Mouse (Mus musculus): ENCODE measurements around the gene Gm20388. TPM values are rescaled to one million over a fixed set of nuclear protein-coding genes. Genes with fewer than 3 reads are reported as not detected.

Gene Gm20388
- polyA plus RNA-seq, 1 experiment from 2014 or later = not detected

GRCm38 (mm10) chr8:122103241-122103640 is 2192.6 kb downstream of the Gm20388 start:
- no peaks in the 10 kb centered on the region for H3K36me3 ChIP-seq (replicated peaks; ENCODE audit: control insufficient read depth, insufficient read depth)
- WGBS = 67% methylated on average over 9 of the region's 9 CpGs
- H3K9me3 ChIP-seq (ENCODE audit: control insufficient read depth, low read length) = no peaks in the 10 kb centered on the region
- H3K4me1 ChIP-seq (replicated peaks; ENCODE audit: control insufficient read depth, insufficient read depth, low read length) = peaks cover 14% of the 10 kb centered on the region
- H3K4me2 ChIP-seq (replicated peaks) = no peak overlapping the region
- no peak overlapping the region for H3K9ac ChIP-seq
- DNase-seq (ENCODE audit: low spot score) (no peak), ATAC-seq (ENCODE audit: low FRiP score) (no peak)
- no peak overlapping the region for H3K4me3 ChIP-seq (replicated peaks; ENCODE audit: low read length)
- H3K27me3 ChIP-seq (ENCODE audit: control insufficient read depth, insufficient read depth, low read length) = no peaks in the 10 kb centered on the region
- no peak overlapping the region for H3K27ac ChIP-seq

DNA sequence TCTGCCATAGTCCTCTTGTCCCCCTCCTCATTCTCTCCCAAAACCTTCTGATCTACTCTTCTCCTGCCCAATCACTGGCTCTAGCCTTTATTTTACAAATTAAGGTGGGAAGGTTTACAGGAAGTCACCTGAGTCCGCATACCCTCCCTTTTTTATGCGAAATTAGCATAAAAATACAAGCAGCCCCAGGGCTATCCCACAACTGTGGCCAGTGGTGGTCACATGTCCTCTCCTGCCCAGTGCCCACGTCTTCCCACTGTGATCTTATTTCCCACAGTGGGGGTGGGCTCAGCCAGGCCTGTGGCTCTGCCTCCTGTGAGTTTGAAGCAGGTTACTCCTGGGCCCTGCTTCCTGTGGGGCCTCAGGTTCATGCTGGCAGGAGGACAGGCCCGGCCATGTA is 2194.0 kb downstream of the Gm20388 start:
- ATAC-seq (ENCODE audit: low FRiP score) (no peak), DNase-seq (ENCODE audit: low spot score) (no peak)
- H3K4me2 ChIP-seq (replicated peaks) = no peak overlapping the region
- no peaks in the 10 kb centered on the region for H3K9me3 ChIP-seq (ENCODE audit: control insufficient read depth, low read length)
- no peaks in the 10 kb centered on the region for H3K27me3 ChIP-seq (ENCODE audit: control insufficient read depth, insufficient read depth, low read length)
- H3K27ac ChIP-seq = no peak overlapping the region
- WGBS = 61% methylated on average over 4 of the region's 4 CpGs
- peaks cover 14% of the 10 kb centered on the region for H3K4me1 ChIP-seq (replicated peaks; ENCODE audit: control insufficient read depth, insufficient read depth, low read length)
- H3K36me3 ChIP-seq (replicated peaks; ENCODE audit: control insufficient read depth, insufficient read depth) = no peaks in the 10 kb centered on the region
- H3K9ac ChIP-seq = no peak overlapping the region
- H3K4me3 ChIP-seq (replicated peaks; ENCODE audit: low read length) = no peak overlapping the region

- H3K4me3 ChIP-seq (replicated peaks; ENCODE audit: low read length) = no peak overlapping the region
- DNase-seq (ENCODE audit: low spot score) = peak; percentile 81
- no peaks in the 10 kb centered on the region for H3K9me3 ChIP-seq (ENCODE audit: control insufficient read depth, low read length)
- no peaks in the 10 kb centered on the region for H3K36me3 ChIP-seq (replicated peaks; ENCODE audit: control insufficient read depth, insufficient read depth)
- H3K27me3 ChIP-seq (ENCODE audit: control insufficient read depth, insufficient read depth, low read length) = no peaks in the 10 kb centered on the region
- H3K9ac ChIP-seq = no peak overlapping the region
- H3K4me1 ChIP-seq (replicated peaks; ENCODE audit: control insufficient read depth, insufficient read depth, low read length) = peaks cover 21% of the 10 kb centered on the region
- no peak overlapping the region for H3K4me2 ChIP-seq (replicated peaks)
- peak; percentile 59; the same call in 1 of the 2 replicates for ATAC-seq (ENCODE audit: low FRiP score)
- 19% methylated on average over 9 of the region's 9 CpGs for WGBS
- peak overlapping the region; percentile 56; the same call in 1 of the 2 replicates for H3K27ac ChIP-seq
Measured at GRCm38 (mm10) chr8:122106270-122106669, 2195.6 kb downstream of the Gm20388 start.

- Histone ChIP-seq H3K27ac (no peak overlapping the region), H3K9me3 (ENCODE audit: control insufficient read depth, low read length) (no peaks in the 10 kb centered on the region), H3K27me3 (ENCODE audit: control insufficient read depth, insufficient read depth, low read length) (no peaks in the 10 kb centered on the region), H3K4me2 (replicated peaks) (no peak overlapping the region), H3K4me3 (replicated peaks; ENCODE audit: low read length) (no peak overlapping the region), H3K4me1 (replicated peaks; ENCODE audit: control insufficient read depth, insufficient read depth, low read length) (peaks cover 14% of the 10 kb centered on the region; the same call in 1 of the 2 replicates), H3K36me3 (replicated peaks; ENCODE audit: control insufficient read depth, insufficient read depth) (no peaks in the 10 kb centered on the region), H3K9ac (no peak overlapping the region)
- no peak; the same call in 1 of the 2 replicates for ATAC-seq (ENCODE audit: low FRiP score)
- DNase-seq (ENCODE audit: low spot score) = no peak
- WGBS = 61% methylated on average over 20 of the region's 20 CpGs
Measured at GRCm38 (mm10) chr8:122110240-122110866, 2199.7 kb downstream of the Gm20388 start.

DNA sequence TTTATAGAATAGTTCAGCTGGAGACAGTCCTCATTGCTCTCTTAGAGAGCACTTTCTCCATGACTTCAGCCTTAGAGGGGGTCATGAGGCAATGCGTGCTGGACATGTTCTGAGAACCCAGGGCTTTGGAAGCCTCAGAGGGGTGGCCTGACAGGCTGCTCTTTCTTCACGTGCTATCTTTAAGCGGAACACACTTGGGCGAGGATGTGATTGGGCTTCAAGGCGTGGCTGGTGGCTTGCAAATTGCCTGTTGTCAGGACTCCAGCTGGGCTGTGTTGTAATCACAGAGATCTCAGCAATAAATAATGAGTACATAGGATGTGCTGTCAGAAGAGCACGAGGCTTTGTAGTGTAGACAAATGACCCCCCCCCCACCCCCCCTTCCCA is 2200.2 kb downstream of the Gm20388 start:
- Histone ChIP-seq H3K4me2 (replicated peaks) (no peak overlapping the region), H3K4me3 (replicated peaks; ENCODE audit: low read length) (no peak overlapping the region), H3K36me3 (replicated peaks; ENCODE audit: control insufficient read depth, insufficient read depth) (no peaks in the 10 kb centered on the region), H3K27ac (no peak overlapping the region), H3K9ac (no peak overlapping the region), H3K4me1 (replicated peaks; ENCODE audit: control insufficient read depth, insufficient read depth, low read length) (peaks cover 14% of the 10 kb centered on the region; the same call in 1 of the 2 replicates), H3K9me3 (ENCODE audit: control insufficient read depth, low read length) (no peaks in the 10 kb centered on the region), H3K27me3 (ENCODE audit: control insufficient read depth, insufficient read depth, low read length) (no peaks in the 10 kb centered on the region)
- DNase-seq (ENCODE audit: low spot score) = no peak
- WGBS = 30% methylated on average over 6 of the region's 6 CpGs
- ATAC-seq (ENCODE audit: low FRiP score) = no peak

GRCm38 (mm10) chr8:122111745-122112144 is 2201.1 kb downstream of the Gm20388 start:
- 46% methylated on average over 11 of the region's 11 CpGs for WGBS
- H3K9me3 ChIP-seq (ENCODE audit: control insufficient read depth, low read length) = no peaks in the 10 kb centered on the region
- no peak for ATAC-seq (ENCODE audit: low FRiP score)

GRCm38 (mm10) chr8:122112264-122112965 is 2201.8 kb downstream of the Gm20388 start:
- Histone ChIP-seq H3K4me3 (replicated peaks; ENCODE audit: low read length) (no peak overlapping the region), H3K27ac (no peak overlapping the region), H3K27me3 (ENCODE audit: control insufficient read depth, insufficient read depth, low read length) (no peaks in the 10 kb centered on the region), H3K9ac (no peak overlapping the region), H3K36me3 (replicated peaks; ENCODE audit: control insufficient read depth, insufficient read depth) (no peaks in the 10 kb centered on the region), H3K9me3 (ENCODE audit: control insufficient read depth, low read length) (no peaks in the 10 kb centered on the region), H3K4me1 (replicated peaks; ENCODE audit: control insufficient read depth, insufficient read depth, low read length) (0 out of 2 replicates have a peak, but pooled peaks cover 7% of the 10 kb centered on the region), H3K4me2 (replicated peaks) (no peak overlapping the region)
- no peak for ATAC-seq (ENCODE audit: low FRiP score)
- WGBS = 81% methylated on average over 14 of the region's 14 CpGs
- DNase-seq (ENCODE audit: low spot score) = no peak

More at GRCm38 (mm10) chr8:122111745-122112144, 2201.1 kb downstream of the Gm20388 start:
- no peak for DNase-seq (ENCODE audit: low spot score)
- no peak overlapping the region for H3K27ac ChIP-seq
- H3K9ac ChIP-seq = no peak overlapping the region
- H3K4me1 ChIP-seq (replicated peaks; ENCODE audit: control insufficient read depth, insufficient read depth, low read length) = 0 out of 2 replicates have a peak, but pooled peaks cover 7% of the 10 kb centered on the region
- H3K4me3 ChIP-seq (replicated peaks; ENCODE audit: low read length) = no peak overlapping the region
- H3K36me3 ChIP-seq (replicated peaks; ENCODE audit: control insufficient read depth, insufficient read depth) = no peaks in the 10 kb centered on the region
- no peak overlapping the region for H3K4me2 ChIP-seq (replicated peaks)
- H3K27me3 ChIP-seq (ENCODE audit: control insufficient read depth, insufficient read depth, low read length) = no peaks in the 10 kb centered on the region

GRCm38 (mm10) chr8:122114890-122115289 is 2204.2 kb downstream of the Gm20388 start:
- H3K9ac ChIP-seq = no peak overlapping the region
- no peak overlapping the region for H3K27ac ChIP-seq
- no peak overlapping the region for H3K4me2 ChIP-seq (replicated peaks)
- DNase-seq (ENCODE audit: low spot score) = no peak
- 0 out of 2 replicates have a peak, but pooled peaks cover 7% of the 10 kb centered on the region for H3K4me1 ChIP-seq (replicated peaks; ENCODE audit: control insufficient read depth, insufficient read depth, low read length)
- H3K27me3 ChIP-seq (ENCODE audit: control insufficient read depth, insufficient read depth, low read length) = no peaks in the 10 kb centered on the region
- no peaks in the 10 kb centered on the region for H3K9me3 ChIP-seq (ENCODE audit: control insufficient read depth, low read length)
- no peak for ATAC-seq (ENCODE audit: low FRiP score)
- 83% methylated on average over 2 of the region's 2 CpGs for WGBS
- no peak overlapping the region for H3K4me3 ChIP-seq (replicated peaks; ENCODE audit: low read length)
- H3K36me3 ChIP-seq (replicated peaks; ENCODE audit: control insufficient read depth, insufficient read depth) = no peaks in the 10 kb centered on the region

GRCm38 (mm10) chr8:122116716-122117357 is 2206.2 kb downstream of the Gm20388 start:
- no peak for ATAC-seq (ENCODE audit: low FRiP score)
- no peaks in the 10 kb centered on the region for H3K9me3 ChIP-seq (ENCODE audit: control insufficient read depth, low read length)
- no peak overlapping the region for H3K27ac ChIP-seq
- H3K4me2 ChIP-seq (replicated peaks) = no peak overlapping the region
- H3K9ac ChIP-seq = no peak overlapping the region
- no peaks in the 10 kb centered on the region for H3K4me1 ChIP-seq (replicated peaks; ENCODE audit: control insufficient read depth, insufficient read depth, low read length)
- DNase-seq (ENCODE audit: low spot score) = no peak
- H3K4me3 ChIP-seq (replicated peaks; ENCODE audit: low read length) = no peak overlapping the region
- H3K27me3 ChIP-seq (ENCODE audit: control insufficient read depth, insufficient read depth, low read length) = no peaks in the 10 kb centered on the region
- H3K36me3 ChIP-seq (replicated peaks; ENCODE audit: control insufficient read depth, insufficient read depth) = no peaks in the 10 kb centered on the region
- WGBS = 87% methylated on average over 7 of the region's 7 CpGs
